ENCODE assay signal across 29 mouse cellular contexts in genomic region chr2:70634028-70634690, GRCm38 (mm10). TPM values are rescaled to one million over a fixed set of nuclear protein-coding genes. Genes with fewer than 3 reads are reported as not detected.
"Had no signal": no experiment of that assay in that cellular context is flagged by ENCODE, and none has a peak within 500 bp of the region (broad histone marks: within the 10 kb centered on the region; RNA-seq: fewer than 3 reads in every experiment).

No protein-coding gene starts in this region.

- H3K4me3 ChIP-seq: gastrocnemius, adult 2 months; heart, embryonic 13.5 days; heart, embryonic 15.5 days; hindbrain, embryonic 10.5 days; hindbrain, embryonic 12.5 days; layer of hippocampus, adult 2 months; left cerebral cortex, adult 2 months; limb, embryonic 13.5 days; limb, embryonic 15.5 days; liver, embryonic 12.5 days had no signal

- DNase-seq: gastrocnemius, adult 2 months; gastrocnemius, postnatal 10 days; gastrocnemius, postnatal 25 days; heart, postnatal 14 days; heart, postnatal 4 days; kidney, adult 18-20 months; kidney, adult 8-10 months; kidney, postnatal 10 days; kidney, postnatal 25 days; kidney, postnatal 4 days; left cerebral cortex, postnatal 4 days had no signal

- H3K9ac ChIP-seq: heart, embryonic 13.5 days; heart, embryonic 15.5 days; hindbrain, embryonic 12.5 days; hindbrain, embryonic 14.5 days; limb, embryonic 13.5 days; limb, embryonic 15.5 days; liver, embryonic 12.5 days; liver, embryonic 14.5 days had no signal

- H3K9me3 ChIP-seq: heart, embryonic 15.5 days; hindbrain, embryonic 12.5 days; limb, embryonic 15.5 days had no signal

- H3K36me3 ChIP-seq: heart, embryonic 13.5 days; heart, embryonic 15.5 days; hindbrain, embryonic 10.5 days; hindbrain, embryonic 12.5 days; limb, embryonic 13.5 days; limb, embryonic 15.5 days; liver, embryonic 12.5 days had no signal

- H3K27me3 ChIP-seq: heart, embryonic 13.5 days; heart, embryonic 15.5 days; hindbrain, embryonic 12.5 days; liver, embryonic 12.5 days had no signal

- H3K4me2 ChIP-seq: heart, embryonic 11.5 days; heart, embryonic 13.5 days; heart, embryonic 15.5 days; hindbrain, embryonic 12.5 days; hindbrain, embryonic 14.5 days; limb, embryonic 13.5 days; limb, embryonic 15.5 days; liver, embryonic 12.5 days had no signal

- ATAC-seq: hindbrain, embryonic 16.5 days; inflammation-experienced regulatory T-cells, adult 6 months; intestine, embryonic 16.5 days; liver, embryonic 12.5 days had no signal

- H3K27ac ChIP-seq: gastrocnemius, adult 2 months; heart, embryonic 13.5 days; heart, embryonic 15.5 days; hindbrain, embryonic 10.5 days; hindbrain, embryonic 12.5 days; hindbrain, embryonic 14.5 days; layer of hippocampus, adult 2 months; left cerebral cortex, adult 2 months; limb, embryonic 13.5 days; limb, embryonic 15.5 days; liver, embryonic 12.5 days; liver, embryonic 14.5 days had no signal

RNA-seq across cellular contexts. Expression of gene Gm26558, which starts 27.7 kb away (rescaled TPM):
- total RNA-seq: gastrocnemius, adult 2 months; gastrocnemius, postnatal 10 days; gastrocnemius, postnatal 25 days; gastrocnemius, postnatal 4 days; heart, postnatal 14 days; layer of hippocampus, adult 2 months; left cerebral cortex, postnatal 10 days; left cerebral cortex, postnatal 25 days had no signal
- polyA plus RNA-seq: inflammation-experienced regulatory T-cells, adult 6 months had no signal
